Mouse (Mus musculus): ENCODE measurements around the gene Gm6803. TPM values are rescaled to one million over a fixed set of nuclear protein-coding genes. Genes with fewer than 3 reads are reported as not detected.

The Gm6803 gene
- polyA plus RNA-seq (2014; fragmentation: Illumina TruSeq; extraction: RNeasy Lipid Tissue Mini Kit (QIAGEN cat#74804); ENCODE audit: low read depth, low replicate concordance), result not detected

DNA sequence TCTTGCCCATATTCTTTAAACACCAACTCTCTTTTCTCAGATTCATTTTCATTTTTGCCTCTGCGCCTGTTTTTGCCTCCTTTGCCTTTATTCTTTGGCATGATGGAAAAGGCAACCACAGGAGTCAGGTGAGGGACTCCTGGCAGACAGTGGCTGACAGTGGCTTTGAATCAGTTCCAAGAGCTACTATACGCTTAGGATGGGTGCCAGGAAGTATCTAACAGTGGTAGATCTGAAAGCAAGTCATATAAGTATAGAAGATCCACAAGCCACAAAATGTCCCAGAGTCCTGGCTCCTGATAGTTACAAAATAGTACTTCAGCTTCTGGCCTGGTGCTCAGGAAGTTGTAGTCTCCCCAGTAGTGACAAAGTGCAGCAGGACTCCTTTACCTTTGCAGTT lies at the start of gene Gm6803:
TSS of gene Gm6803 (minus strand) at position 101 of the 400 bp plus-strand sequence.

GRCm38 (mm10) chr12:88026704-88027103 lies 8.1 kb upstream of the Gm6803 start, which contains the start of gene Gm2056:
Gene Gm2056 (plus strand): TSS chr12:88027004.

DNA sequence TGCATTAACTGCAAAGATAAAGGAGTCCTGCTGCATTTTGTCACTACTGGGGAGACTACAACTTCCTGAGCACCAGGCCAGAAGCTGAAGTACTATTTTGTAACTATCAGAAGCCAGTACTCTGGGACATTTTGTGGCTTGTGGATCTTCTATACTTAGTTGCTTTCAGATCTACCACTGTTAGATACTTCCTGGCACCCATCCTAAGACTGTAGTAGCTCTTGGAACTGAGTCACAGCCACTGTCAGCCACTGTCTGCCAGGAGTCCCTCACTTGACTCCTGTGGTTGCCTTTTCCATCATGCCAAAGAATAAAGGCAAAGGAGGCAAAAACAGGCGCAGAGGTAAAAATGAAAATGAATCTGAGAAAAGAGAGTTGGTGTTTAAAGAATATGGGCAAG lies 7.0 kb downstream of the Gm6803 start, which contains the start of gene Gm2075:
TSS of gene Gm2075 (plus strand) at position 301 of the 400 bp plus-strand sequence.

Other genes with a start within 250 kb of the Gm6803 start
- gene Gm21319, start 243.0 kb downstream of the Gm6803 start, polyA plus RNA-seq (2014; fragmentation: Illumina TruSeq; extraction: RNeasy Lipid Tissue Mini Kit (QIAGEN cat#74804); ENCODE audit: low read depth, low replicate concordance), result not detected
- gene Gm21936, start 223.3 kb downstream of the Gm6803 start, polyA plus RNA-seq (2014; fragmentation: Illumina TruSeq; extraction: RNeasy Lipid Tissue Mini Kit (QIAGEN cat#74804); ENCODE audit: low read depth, low replicate concordance), result not detected
- gene BB287469, start 202.2 kb downstream of the Gm6803 start, polyA plus RNA-seq (2014; fragmentation: Illumina TruSeq; extraction: RNeasy Lipid Tissue Mini Kit (QIAGEN cat#74804); ENCODE audit: low read depth, low replicate concordance), result not detected
- not detected for gene Gm2001, start 176.4 kb downstream of the Gm6803 start, polyA plus RNA-seq (2014; fragmentation: Illumina TruSeq; extraction: RNeasy Lipid Tissue Mini Kit (QIAGEN cat#74804); ENCODE audit: low read depth, low replicate concordance)
- not detected for gene Gm2016, start 144.7 kb downstream of the Gm6803 start, polyA plus RNA-seq (2014; fragmentation: Illumina TruSeq; extraction: RNeasy Lipid Tissue Mini Kit (QIAGEN cat#74804); ENCODE audit: low read depth, low replicate concordance)
- not detected for gene Gm2022, start 123.4 kb downstream of the Gm6803 start, polyA plus RNA-seq (2014; fragmentation: Illumina TruSeq; extraction: RNeasy Lipid Tissue Mini Kit (QIAGEN cat#74804); ENCODE audit: low read depth, low replicate concordance)
- gene Gm2035, start 98.9 kb downstream of the Gm6803 start, polyA plus RNA-seq (2014; fragmentation: Illumina TruSeq; extraction: RNeasy Lipid Tissue Mini Kit (QIAGEN cat#74804); ENCODE audit: low read depth, low replicate concordance), result not detected
- not detected for gene Gm2042, start 64.7 kb downstream of the Gm6803 start, polyA plus RNA-seq (2014; fragmentation: Illumina TruSeq; extraction: RNeasy Lipid Tissue Mini Kit (QIAGEN cat#74804); ENCODE audit: low read depth, low replicate concordance)
- gene Gm2075, start 6.9 kb downstream of the Gm6803 start, polyA plus RNA-seq (2014; fragmentation: Illumina TruSeq; extraction: RNeasy Lipid Tissue Mini Kit (QIAGEN cat#74804); ENCODE audit: low read depth, low replicate concordance), result not detected
- not detected for gene Gm2056, start 8.2 kb upstream of the Gm6803 start, polyA plus RNA-seq (2014; fragmentation: Illumina TruSeq; extraction: RNeasy Lipid Tissue Mini Kit (QIAGEN cat#74804); ENCODE audit: low read depth, low replicate concordance)
- gene Gm16368, start 64.9 kb upstream of the Gm6803 start, polyA plus RNA-seq (2014; fragmentation: Illumina TruSeq; extraction: RNeasy Lipid Tissue Mini Kit (QIAGEN cat#74804); ENCODE audit: low read depth, low replicate concordance), result not detected
- gene Gm10436, start 163.3 kb upstream of the Gm6803 start, polyA plus RNA-seq (2014; fragmentation: Illumina TruSeq; extraction: RNeasy Lipid Tissue Mini Kit (QIAGEN cat#74804); ENCODE audit: low read depth, low replicate concordance), result not detected
- gene Gm8332, start 231.3 kb upstream of the Gm6803 start, polyA plus RNA-seq (2014; fragmentation: Illumina TruSeq; extraction: RNeasy Lipid Tissue Mini Kit (QIAGEN cat#74804); ENCODE audit: low read depth, low replicate concordance), result not detected

All from adipose tissue, adult 10 weeks (tissue).